Mouse (Mus musculus) spleen, postnatal 36 days (tissue): ENCODE measurements around the gene Spsb2.

Experiments
- DNase-seq, 2 experiments: peaks; one replicate each; pipeline ENCODE4 v3.0.0; 2022; ENCODE audit warnings: low spot score in 2 of 2, mixed read lengths in 1 of 2

Gene Spsb2

DNA sequence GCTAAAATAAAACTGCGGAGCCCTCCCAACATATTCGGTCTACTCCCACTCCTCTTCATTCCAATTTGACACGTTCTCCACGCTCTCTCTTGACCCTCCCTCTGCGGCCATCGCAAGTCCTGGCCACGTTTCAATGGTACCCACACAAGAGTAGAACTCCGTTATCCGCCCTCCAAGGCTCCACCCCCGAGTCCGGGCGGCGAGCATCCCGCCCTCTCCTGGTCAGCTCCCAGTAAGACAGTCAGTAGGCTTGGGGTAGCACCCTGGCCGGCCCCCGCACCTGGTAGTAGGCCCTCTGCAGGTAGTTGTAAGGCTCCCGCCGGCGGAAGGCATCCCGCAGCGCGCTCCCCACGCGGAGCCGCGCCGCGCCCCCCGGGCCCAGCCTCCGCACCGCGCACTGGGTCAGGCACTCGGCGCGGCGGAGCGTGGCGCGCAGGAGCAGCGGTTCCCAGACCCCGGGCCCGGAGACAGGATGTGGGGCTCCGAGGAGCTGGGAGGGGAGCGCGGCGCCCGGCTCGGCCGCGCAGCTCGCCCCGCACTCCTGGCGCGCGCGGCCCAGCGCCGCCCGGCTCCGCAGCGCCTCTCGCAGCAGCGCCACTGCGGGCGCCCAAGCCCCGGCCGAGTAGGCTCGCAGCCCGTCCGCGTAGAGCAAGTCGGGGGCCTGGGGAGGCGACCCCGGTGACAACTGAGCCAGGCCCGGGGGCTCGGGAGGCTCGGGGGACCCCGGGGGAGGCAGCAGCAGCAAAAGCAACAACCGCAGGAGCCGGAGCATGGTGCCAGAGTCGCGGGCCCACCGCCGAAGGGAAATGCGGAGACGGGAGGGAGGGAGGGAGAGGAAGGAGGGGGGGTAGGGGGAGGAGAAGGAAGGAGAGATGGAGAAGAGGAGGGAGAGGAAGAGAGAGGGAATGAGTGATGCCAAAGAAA, 48.7 kb downstream of the Spsb2 start, which contains the start of gene P3h3:
TSS of gene P3h3 (minus strand) at position 837 of the 924 bp plus-strand sequence.
- DNase-seq = peak; percentile 68 to 70

GRCm38 (mm10) chr6:124857840-124858530, 49.5 kb downstream of the Spsb2 start:
- no peak for DNase-seq

- no peak for DNase-seq
Measured at GRCm38 (mm10) chr6:124858561-124859318, 50.3 kb downstream of the Spsb2 start.

- peak; percentile 71 to 73 for DNase-seq
Measured at GRCm38 (mm10) chr6:124859725-124860124, 51.3 kb downstream of the Spsb2 start.
